Mouse (Mus musculus) MEL (cell line): ENCODE measurements around the gene Gpc3. TPM values are rescaled to one million over a fixed set of nuclear protein-coding genes. Genes with fewer than 3 reads are reported as not detected.

Experiments used
- DNase-seq: peaks from one replicate; pipeline ENCODE4 v3.0.0; 2011; ENCODE audit warnings: low read depth, low spot score
- H3K27ac ChIP-seq: 2 replicates; pipeline ENCODE4 v1.5.1; 2012; ENCODE audit warnings: low read depth, mild to moderate bottlenecking, control low read depth, low read length, moderate library complexity; ENCODE audit not compliant: control insufficient read depth
- H3K27me3 ChIP-seq, 2 experiments: fragments of 150-350 bp in 1 of 2; sonication (generic) in 1 of 2; 2 replicates each; pipeline ENCODE4 v1.6.1; 2012; ENCODE audit warnings: low read length in 2 of 2, mild to moderate bottlenecking in 2 of 2, improper control_type of control experiment in 1 of 2, moderate library complexity in 1 of 2; ENCODE audit not compliant: insufficient read depth in 2 of 2, control insufficient read depth in 1 of 2
- H3K36me3 ChIP-seq, 2 experiments: 2 replicates each; pipeline ENCODE4 v1.6.1; 2012 to 2014; ENCODE audit warnings: low read length in 2 of 2, improper control_type of control experiment in 1 of 2, inconsistent platforms in 1 of 2, mild to moderate bottlenecking in 1 of 2; ENCODE audit not compliant: insufficient read depth in 2 of 2, control insufficient read depth in 1 of 2
- H3K4me1 ChIP-seq, 2 experiments: fragments of 150-350 bp in 1 of 2; sonication (generic) in 1 of 2; 2 replicates each; pipeline ENCODE4 v1.6.1; 2012; ENCODE audit warnings: low read length in 2 of 2, improper control_type of control experiment in 1 of 2, mild to moderate bottlenecking in 1 of 2; ENCODE audit not compliant: insufficient read depth in 2 of 2, control insufficient read depth in 1 of 2
- H3K4me3 ChIP-seq, 2 experiments: fragments of 150-350 bp in 1 of 2; sonication (generic) in 1 of 2; 2 replicates each; pipeline ENCODE4 v1.5.1; 2012; ENCODE audit warnings: low read depth in 2 of 2, low read length in 2 of 2, mild to moderate bottlenecking in 2 of 2, moderate library complexity in 2 of 2, control low read depth in 1 of 2, improper control_type of control experiment in 1 of 2; ENCODE audit not compliant: control insufficient read depth in 1 of 2, insufficient read depth in 1 of 2
- H3K79me2 ChIP-seq: 2 replicates; pipeline ENCODE4 v1.6.1; 2012; ENCODE audit warnings: mild to moderate bottlenecking, low read length, moderate library complexity; ENCODE audit not compliant: control insufficient read depth, poor library complexity, insufficient read depth
- H3K9ac ChIP-seq: 2 replicates; pipeline ENCODE4 v1.6.1; 2012; ENCODE audit warnings: low read depth, mild to moderate bottlenecking, control low read depth, low read length, moderate library complexity; ENCODE audit not compliant: control insufficient read depth, poor library complexity, severe bottlenecking
- H3K9me3 ChIP-seq: fragments of 150-350 bp; sonication (generic); replicated peaks from 2 replicates; pipeline ENCODE4 v1.6.1; 2012; ENCODE audit warnings: mild to moderate bottlenecking, low read length, improper control_type of control experiment, moderate library complexity; ENCODE audit not compliant: insufficient read depth
- BHLHE40 ChIP-seq: IDR thresholded peaks from 2 replicates; pipeline ENCODE4 v1.6.1; 2012; ENCODE audit warnings: low read depth, mild to moderate bottlenecking, inconsistent platforms, low read length, improper control_type of control experiment, borderline replicate concordance
- CHD1 ChIP-seq: IDR thresholded peaks from 2 replicates; pipeline ENCODE4 v1.6.1; 2012; ENCODE audit warnings: low read depth, mild to moderate bottlenecking, inconsistent platforms, low read length, improper control_type of control experiment
- CTCF ChIP-seq, 3 experiments: IDR thresholded peaks in 2 of 3; conservative IDR thresholded peaks in 1 of 3; 2 replicates each; pipeline ENCODE4 v1.5.1; 2011 to 2012; ENCODE audit warnings: low read length in 3 of 3, low read depth in 2 of 3, mild to moderate bottlenecking in 2 of 3, improper control_type of control experiment in 1 of 3, inconsistent platforms in 1 of 3, mixed read lengths in 1 of 3, moderate library complexity in 1 of 3; ENCODE audit not compliant: control insufficient read depth in 1 of 3, insufficient read depth in 1 of 3, poor library complexity in 1 of 3, severe bottlenecking in 1 of 3
- EP300 ChIP-seq, 2 experiments: IDR thresholded peaks; 2 replicates each; pipeline ENCODE4 v1.6.1; 2011; ENCODE audit warnings: improper control_type of control experiment in 2 of 2, low read length in 2 of 2, low read depth in 1 of 2, mild to moderate bottlenecking in 1 of 2
- ETS1 ChIP-seq: IDR thresholded peaks from 2 replicates; pipeline ENCODE4 v1.6.1; 2012; ENCODE audit warnings: low read depth, mild to moderate bottlenecking, inconsistent platforms, low read length, improper control_type of control experiment, moderate library complexity
- GATA1 ChIP-seq: IDR thresholded peaks from 2 replicates; pipeline ENCODE4 v1.6.1; 2011; ENCODE audit warnings: low read depth, low read length, improper control_type of control experiment
- MAFK ChIP-seq: IDR thresholded peaks from 2 replicates; pipeline ENCODE4 v1.6.1; 2011; ENCODE audit warnings: low read depth, mild to moderate bottlenecking, low read length, improper control_type of control experiment, borderline replicate concordance
- MAZ ChIP-seq: IDR thresholded peaks from 2 replicates; pipeline ENCODE4 v1.6.1; 2012; ENCODE audit warnings: low read depth, mild to moderate bottlenecking, inconsistent platforms, low read length, improper control_type of control experiment
- MEF2A ChIP-seq: IDR thresholded peaks from 2 replicates; pipeline ENCODE4 v1.6.1; 2014; ENCODE audit warnings: low read depth, mild to moderate bottlenecking, inconsistent platforms, low read length, improper control_type of control experiment; ENCODE audit not compliant: poor library complexity, insufficient replicate concordance, severe bottlenecking; ENCODE audit errors: extremely low read depth
- MYB ChIP-seq: IDR thresholded peaks from 2 replicates; pipeline ENCODE4 v1.6.1; 2011; ENCODE audit warnings: mild to moderate bottlenecking, low read depth, low read length, improper control_type of control experiment
- MYC ChIP-seq: IDR thresholded peaks from 2 replicates; pipeline ENCODE4 v1.6.1; 2011; ENCODE audit warnings: low read depth, mild to moderate bottlenecking, low read length, improper control_type of control experiment, moderate library complexity
- NRF1 ChIP-seq: IDR thresholded peaks from 2 replicates; pipeline ENCODE4 v1.6.1; 2014; ENCODE audit warnings: low read depth, mild to moderate bottlenecking, inconsistent platforms, low read length, improper control_type of control experiment, moderate library complexity; ENCODE audit not compliant: poor library complexity, insufficient read depth, severe bottlenecking
- POLR2A ChIP-seq, 2 experiments: IDR thresholded peaks; 2 replicates each; pipeline ENCODE4 v1.6.1; 2011 to 2012; ENCODE audit warnings: low read length in 2 of 2, mild to moderate bottlenecking in 2 of 2, control low read depth in 1 of 2, improper control_type of control experiment in 1 of 2, low read depth in 1 of 2, moderate library complexity in 1 of 2; ENCODE audit not compliant: control insufficient read depth in 1 of 2, insufficient read depth in 1 of 2, poor library complexity in 1 of 2
- RAD21 ChIP-seq: IDR thresholded peaks from 2 replicates; pipeline ENCODE4 v1.6.1; 2011; ENCODE audit warnings: mild to moderate bottlenecking, low read depth, low read length, improper control_type of control experiment
- RCOR1 ChIP-seq: IDR thresholded peaks from 2 replicates; pipeline ENCODE4 v1.6.1; 2012; ENCODE audit warnings: low read depth, mild to moderate bottlenecking, inconsistent platforms, low read length, improper control_type of control experiment
- SIN3A ChIP-seq: IDR thresholded peaks from 2 replicates; pipeline ENCODE4 v1.6.1; 2012; ENCODE audit warnings: low read length, improper control_type of control experiment, inconsistent platforms
- SMC3 ChIP-seq: IDR thresholded peaks from 2 replicates; pipeline ENCODE4 v1.6.1; 2011; ENCODE audit warnings: low read depth, low read length, improper control_type of control experiment
- TAL1 ChIP-seq: IDR thresholded peaks from 2 replicates; pipeline ENCODE4 v1.6.1; 2012; ENCODE audit warnings: mild to moderate bottlenecking, inconsistent platforms, low read length, moderate library complexity, mixed read lengths
- TBP ChIP-seq: IDR thresholded peaks from 2 replicates; pipeline ENCODE4 v1.8.0; 2011; ENCODE audit warnings: low read depth, low read length, improper control_type of control experiment
- USF1 ChIP-seq: IDR thresholded peaks from 2 replicates; pipeline ENCODE4 v1.6.1; 2014; ENCODE audit warnings: low read depth, mild to moderate bottlenecking, inconsistent platforms, low read length, improper control_type of control experiment, moderate library complexity
- ZMIZ1 ChIP-seq: IDR thresholded peaks from 2 replicates; pipeline ENCODE4 v1.6.1; 2012; ENCODE audit warnings: low read depth, mild to moderate bottlenecking, inconsistent platforms, low read length, improper control_type of control experiment, moderate library complexity
- ZNF384 ChIP-seq: IDR thresholded peaks from 2 replicates; pipeline ENCODE4 v1.6.1; 2012; ENCODE audit warnings: low read depth, mild to moderate bottlenecking, inconsistent platforms, low read length, improper control_type of control experiment
- polyA plus RNA-seq, 2 experiments: library from polyadenylated mRNA; stranded (reverse) in 1 of 2; unstranded in 1 of 2; fragments of >175 nt in 1 of 2; fragments of >200 nt in 1 of 2; gene quantifications; 2 replicates each; pipeline versions ENCODE4 v1.2.1 to v1.2.4; 2012; ENCODE audit warnings: low replicate concordance in 2 of 2, low read depth in 1 of 2; ENCODE audit not compliant: insufficient read length in 2 of 2, insufficient read depth in 1 of 2, missing spikeins in 1 of 2
- total RNA-seq: library from RNA; depleted of rRNA; stranded (reverse); fragments of 300-350 nt; gene quantifications from 2 replicates; pipeline ENCODE4 v1.2.3, GENCODE M21; 2012

Gene Gpc3
- total and polyA plus RNA-seq, 3 experiments = not detected

GRCm38 (mm10) chrX:52375129-52375528 lies 238.6 kb downstream of the Gpc3 start:
- peak; percentile 16 for DNase-seq
- Histone ChIP-seq H3K4me1 (no peaks in the 10 kb centered on the region), H3K9me3 (no peaks in the 10 kb centered on the region), H3K79me2 (no peaks in the 10 kb centered on the region), H3K9ac (no peak overlapping the region), H3K27me3 (no peaks in the 10 kb centered on the region), H3K27ac (no peak overlapping the region), H3K36me3 (no peaks in the 10 kb centered on the region), H3K4me3 (no peak overlapping the region)
- TF ChIP-seq TAL1 = no peak
- peak; percentile 30; the same call in 1 of the 2 replicates for TF ChIP-seq SMC3
- no peak for TF ChIP-seq MAFK
- TF ChIP-seq ZNF384 = no peak
- TF ChIP-seq TBP = no peak
- TF ChIP-seq MAZ = no peak
- no peak for TF ChIP-seq RCOR1
- no peak for TF ChIP-seq BHLHE40
- no peak for TF ChIP-seq NRF1
- TF ChIP-seq ZMIZ1 = no peak
- TF ChIP-seq CTCF (IDR thresholded peaks at IDR 0.05 in 2 of 3, conservative IDR thresholded peaks at IDR 0.05 in 1 of 3; ENCODE audit: control insufficient read depth in 1 of 3, insufficient read depth in 1 of 3, low read depth in 2 of 3, low read length in 3 of 3, poor library complexity in 1 of 3, severe bottlenecking in 1 of 3) = peak in 2 of 3 experiments; percentile 55 to 63; a peak in 5 of 6 replicates
- TF ChIP-seq ETS1 = no peak
- peak; percentile 56 for TF ChIP-seq RAD21

GRCm38 (mm10) chrX:52374209-52374608 lies 239.5 kb downstream of the Gpc3 start:
- Histone ChIP-seq H3K4me1 (no peaks in the 10 kb centered on the region), H3K9ac (no peak overlapping the region), H3K36me3 (no peaks in the 10 kb centered on the region), H3K9me3 (no peaks in the 10 kb centered on the region), H3K27me3 (no peaks in the 10 kb centered on the region), H3K27ac (no peak overlapping the region)
- DNase-seq = no peak
- TF ChIP-seq RCOR1 (no peak), USF1 (no peak), EP300 (IDR thresholded peaks at IDR 0.05; ENCODE audit: low read depth in 1 of 2, low read length in 2 of 2) (no peak), MEF2A (no peak), SIN3A (no peak), GATA1 (no peak), MYB (no peak), TAL1 (no peak), POLR2A (IDR thresholded peaks at IDR 0.05; ENCODE audit: control insufficient read depth in 1 of 2, insufficient read depth in 1 of 2, low read depth in 1 of 2, low read length in 2 of 2, poor library complexity in 1 of 2) (no peak), MAFK (no peak), CHD1 (no peak), SMC3 (no peak), MYC (no peak), BHLHE40 (no peak), RAD21 (no peak)
- TF ChIP-seq, all 39 proteins: peak for 0
- no peak overlapping the region for H3K4me3 ChIP-seq
- H3K79me2 ChIP-seq = no peaks in the 10 kb centered on the region
